Mouse (Mus musculus): ENCODE results near the gene Ugdh. TPM values are rescaled to one million over a fixed set of nuclear protein-coding genes. Genes with fewer than 3 reads are reported as not detected.
"Not testable (repeated sequence)": the region's sequence is repeated elsewhere in the genome, so short reads cannot be mapped to it uniquely, and the experiment has no call there.

Gene Ugdh
- polyA plus RNA-seq (2012; rRNA removed) = 32.0 and 33.2 TPM in 2 replicates

DNA sequence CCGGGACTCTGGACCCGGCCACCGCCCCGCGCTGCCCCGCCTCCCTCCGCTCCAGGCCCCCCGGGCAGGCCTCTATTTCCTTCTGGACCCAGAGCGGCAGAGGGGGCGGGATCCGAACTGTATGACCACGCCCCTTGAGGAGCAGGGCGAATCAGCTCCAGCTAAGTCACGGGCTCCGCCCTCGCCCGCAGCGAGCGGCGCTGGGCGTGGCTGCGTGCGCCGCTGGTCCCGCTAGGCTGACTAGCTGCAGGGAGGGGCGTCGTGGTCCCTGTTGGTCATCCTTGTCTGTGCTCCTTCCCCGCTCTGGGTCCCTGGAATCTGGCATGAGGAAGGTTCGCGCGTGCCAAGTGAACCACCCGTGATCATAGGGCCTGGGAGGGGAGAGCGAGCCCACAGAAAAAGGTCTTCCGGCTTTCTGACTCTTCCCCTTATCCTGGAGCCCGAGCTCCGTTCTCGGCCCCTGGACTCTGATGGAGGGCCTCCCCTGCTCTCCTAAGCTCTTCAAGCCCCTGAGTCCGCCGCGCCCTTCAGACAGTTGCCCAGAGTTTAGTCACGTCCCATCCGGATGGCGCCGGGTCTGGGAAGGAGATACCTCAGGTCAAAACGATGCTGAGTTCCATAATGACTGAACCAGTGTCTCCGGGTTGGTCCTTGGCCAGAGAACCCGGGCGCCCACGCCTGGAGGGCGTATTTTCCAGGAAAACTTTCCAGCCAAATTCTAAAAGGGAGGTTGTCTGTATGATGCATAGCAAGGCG lies at the start of gene Ugdh:
Gene Ugdh, minus strand, starts transcription at position 144 of the 756 bp plus-strand sequence.
- H3K27ac ChIP-seq (ENCODE audit: insufficient read depth, low read depth, low read length) = peak within 1 kb of the TSS; percentile 71
- H3K36me3 ChIP-seq (ENCODE audit: control insufficient read depth, insufficient read depth, low read length) = no peaks in the 10 kb centered on the region
- peaks cover 3% of the 10 kb centered on the region for H3K4me1 ChIP-seq (ENCODE audit: control insufficient read depth, insufficient read depth, insufficient read length, low read length)
- TF ChIP-seq CTCF (IDR thresholded peaks at IDR 0.05; ENCODE audit: extremely low read depth, insufficient read length, insufficient replicate concordance, low read depth, low read length) = no peak
- TF ChIP-seq POLR2A (IDR thresholded peaks at IDR 0.05; ENCODE audit: low read depth, low read length) = no peak; the same call in none of the 2 replicates
- WGBS = under 1% methylated on average over 51 of the region's 51 CpGs
- no peaks in the 10 kb centered on the region for H3K27me3 ChIP-seq (ENCODE audit: control insufficient read depth, insufficient read depth, low read length)
- H3K4me3 ChIP-seq (ENCODE audit: low read depth, low read length) = peak within 1 kb of the TSS; percentile 73

DNA sequence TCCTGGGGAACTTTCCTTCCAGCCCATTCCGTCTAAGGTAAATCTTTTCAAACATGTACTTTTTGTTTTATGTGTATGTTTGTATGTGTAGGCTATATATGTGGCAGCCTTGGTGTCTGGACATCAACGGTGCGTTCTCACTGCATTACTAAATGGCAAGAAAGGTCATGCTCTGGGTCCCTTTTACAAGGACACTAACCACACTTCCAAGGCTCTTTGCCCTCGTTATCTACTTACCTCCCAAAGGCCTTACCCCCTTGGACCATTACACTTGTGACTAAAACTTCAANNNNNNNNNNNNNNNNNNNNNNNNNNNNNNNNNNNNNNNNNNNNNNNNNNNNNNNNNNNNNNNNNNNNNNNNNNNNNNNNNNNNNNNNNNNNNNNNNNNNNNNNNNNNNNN lies 47.2 kb upstream of the Ugdh start:
- H3K27me3 ChIP-seq (ENCODE audit: control insufficient read depth, insufficient read depth, low read length) = no peaks in the 10 kb centered on the region
- no peak overlapping the region for H3K4me3 ChIP-seq (ENCODE audit: low read depth, low read length)
- TF ChIP-seq CTCF (IDR thresholded peaks at IDR 0.05; ENCODE audit: extremely low read depth, insufficient read length, insufficient replicate concordance, low read depth, low read length) = no peak
- no peak for TF ChIP-seq POLR2A (IDR thresholded peaks at IDR 0.05; ENCODE audit: low read depth, low read length)
- 92% methylated on average over 4 of the region's 4 CpGs for WGBS
- peaks cover 3% of the 10 kb centered on the region; the same call in 1 of the 2 replicates for H3K36me3 ChIP-seq (ENCODE audit: control insufficient read depth, insufficient read depth, low read length)
- no peak overlapping the region for H3K27ac ChIP-seq (ENCODE audit: insufficient read depth, low read depth, low read length)
- peaks cover 4% of the 10 kb centered on the region; the same call in 1 of the 2 replicates for H3K4me1 ChIP-seq (ENCODE audit: control insufficient read depth, insufficient read depth, insufficient read length, low read length)

DNA sequence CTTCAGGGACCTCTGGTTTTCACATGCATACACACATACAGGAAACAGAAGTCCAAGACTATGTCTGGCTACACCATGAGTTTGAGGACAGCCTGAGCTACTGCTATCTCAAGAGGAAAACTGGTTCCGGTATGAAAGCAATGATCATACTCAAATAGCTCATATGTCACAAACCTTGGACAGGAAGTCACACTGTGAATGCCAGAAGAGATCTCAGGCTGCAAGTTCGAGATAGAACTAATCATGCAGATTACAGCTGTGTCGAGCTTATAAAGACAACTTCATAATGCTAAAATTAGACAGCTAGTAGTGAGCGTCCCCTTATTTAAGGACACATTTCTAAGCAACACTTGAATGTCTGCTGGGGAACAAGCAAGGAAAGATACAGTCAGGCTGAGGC lies 44.8 kb upstream of the Ugdh start:
- peaks cover 3% of the 10 kb centered on the region; the same call in 1 of the 2 replicates for H3K36me3 ChIP-seq (ENCODE audit: control insufficient read depth, insufficient read depth, low read length)
- H3K27ac ChIP-seq (ENCODE audit: insufficient read depth, low read depth, low read length) = no peak overlapping the region
- 50% methylated on average over 4 of the region's 4 CpGs for WGBS

GRCm38 (mm10) chr5:65479681-65480445 lies 44.1 kb upstream of the Ugdh start:
- no peak for TF ChIP-seq POLR2A (IDR thresholded peaks at IDR 0.05; ENCODE audit: low read depth, low read length)
- TF ChIP-seq CTCF (IDR thresholded peaks at IDR 0.05; ENCODE audit: extremely low read depth, insufficient read length, insufficient replicate concordance, low read depth, low read length) = no peak
- Histone ChIP-seq H3K4me3 (ENCODE audit: low read depth, low read length) (no peak overlapping the region), H3K27ac (ENCODE audit: insufficient read depth, low read depth, low read length) (no peak overlapping the region), H3K36me3 (ENCODE audit: control insufficient read depth, insufficient read depth, low read length) (peaks cover 3% of the 10 kb centered on the region; the same call in 1 of the 2 replicates), H3K27me3 (ENCODE audit: control insufficient read depth, insufficient read depth, low read length) (no peaks in the 10 kb centered on the region), H3K4me1 (ENCODE audit: control insufficient read depth, insufficient read depth, insufficient read length, low read length) (peaks cover 2% of the 10 kb centered on the region; the same call in 1 of the 2 replicates)
- WGBS = 73% methylated on average over 9 of the region's 9 CpGs

More for the DNA sequence above, 44.8 kb upstream of the Ugdh start:
- H3K4me3 ChIP-seq (ENCODE audit: low read depth, low read length) = no peak overlapping the region
- H3K27me3 ChIP-seq (ENCODE audit: control insufficient read depth, insufficient read depth, low read length) = no peaks in the 10 kb centered on the region
- H3K4me1 ChIP-seq (ENCODE audit: control insufficient read depth, insufficient read depth, insufficient read length, low read length) = peaks cover 2% of the 10 kb centered on the region; the same call in 1 of the 2 replicates
- no peak for TF ChIP-seq POLR2A (IDR thresholded peaks at IDR 0.05; ENCODE audit: low read depth, low read length)
- no peak for TF ChIP-seq CTCF (IDR thresholded peaks at IDR 0.05; ENCODE audit: extremely low read depth, insufficient read length, insufficient replicate concordance, low read depth, low read length)

GRCm38 (mm10) chr5:65478224-65478623 lies 42.5 kb upstream of the Ugdh start:
- Histone ChIP-seq H3K4me3 (ENCODE audit: low read depth, low read length) (no peak overlapping the region), H3K36me3 (ENCODE audit: control insufficient read depth, insufficient read depth, low read length) (peaks cover 5% of the 10 kb centered on the region; the same call in 1 of the 2 replicates), H3K27me3 (ENCODE audit: control insufficient read depth, insufficient read depth, low read length) (no peaks in the 10 kb centered on the region), H3K4me1 (ENCODE audit: control insufficient read depth, insufficient read depth, insufficient read length, low read length) (no peaks in the 10 kb centered on the region), H3K27ac (ENCODE audit: insufficient read depth, low read depth, low read length) (no peak overlapping the region)
- 76% methylated on average over 4 of the region's 4 CpGs for WGBS
- no peak for TF ChIP-seq POLR2A (IDR thresholded peaks at IDR 0.05; ENCODE audit: low read depth, low read length)
- TF ChIP-seq CTCF (IDR thresholded peaks at IDR 0.05; ENCODE audit: extremely low read depth, insufficient read length, insufficient replicate concordance, low read depth, low read length) = peak; percentile 17; the same call in 1 of the 2 replicates

- H3K4me1 ChIP-seq (ENCODE audit: control insufficient read depth, insufficient read depth, insufficient read length, low read length); H3K36me3 ChIP-seq (ENCODE audit: control insufficient read depth, insufficient read depth, low read length): not testable (repeated sequence)
- WGBS = 96% methylated on average over 4 of the region's 4 CpGs
These were observed 41.0 kb upstream of the Ugdh start for GRCm38 (mm10) chr5:65476739-65477138.

GRCm38 (mm10) chr5:65475806-65476205 lies 40.1 kb upstream of the Ugdh start:
- 57% methylated on average over 2 of the region's 2 CpGs for WGBS
- H3K4me3 ChIP-seq (ENCODE audit: low read depth, low read length) = no peak overlapping the region
- no peak for TF ChIP-seq POLR2A (IDR thresholded peaks at IDR 0.05; ENCODE audit: low read depth, low read length)
- TF ChIP-seq CTCF (IDR thresholded peaks at IDR 0.05; ENCODE audit: extremely low read depth, insufficient read length, insufficient replicate concordance, low read depth, low read length) = no peak
- H3K27ac ChIP-seq (ENCODE audit: insufficient read depth, low read depth, low read length) = no peak overlapping the region; the same call in 1 of the 2 replicates
- H3K4me1 ChIP-seq (ENCODE audit: control insufficient read depth, insufficient read depth, insufficient read length, low read length) = no peaks in the 10 kb centered on the region
- H3K36me3 ChIP-seq (ENCODE audit: control insufficient read depth, insufficient read depth, low read length) = peaks cover 5% of the 10 kb centered on the region; the same call in 1 of the 2 replicates
- H3K27me3 ChIP-seq (ENCODE audit: control insufficient read depth, insufficient read depth, low read length) = no peaks in the 10 kb centered on the region

More at GRCm38 (mm10) chr5:65476739-65477138, 41.0 kb upstream of the Ugdh start:
- H3K27ac ChIP-seq (ENCODE audit: insufficient read depth, low read depth, low read length); H3K27me3 ChIP-seq (ENCODE audit: control insufficient read depth, insufficient read depth, low read length); H3K4me3 ChIP-seq (ENCODE audit: low read depth, low read length): not testable (repeated sequence)
